In genomic region chr1:75450314-75451005, GRCm38 (mm10) we compare ENCODE assay signal across 9 mouse cellular contexts. TPM values are rescaled to one million over a fixed set of nuclear protein-coding genes. Genes with fewer than 3 reads are reported as not detected.
A peak's percentile ranks its signal among the peaks of the same experiment; 100 is the strongest.
DNase-seq lines count a peak whose midpoint lies in the region; ATAC-seq and TF ChIP-seq lines count a peak whose summit lies in the region.
"Had no signal": no experiment of that assay in that cellular context is flagged by ENCODE, and none has a peak within 500 bp of the region (broad histone marks: within the 10 kb centered on the region; RNA-seq: fewer than 3 reads in every experiment).

Gene Asic4, plus strand, starts transcription at chr1:75450436.

- no peak for DNase-seq in heart, embryonic 10.5 days (ENCODE audit: low spot score)
- DNase-seq in heart, adult 8-10 months (ENCODE audit: low spot score) = no peak
- DNase-seq in frontal cortex, postnatal 25 days (ENCODE audit: low spot score in 2 of 2) = no peak
- DNase-seq in urinary bladder, adult 18-20 months (ENCODE audit: low spot score in 2 of 2) = no peak

- 0 out of 2 replicates have a peak, but pooled peaks have one; percentile 4 for ATAC-seq in forebrain, embryonic 15.5 days (replicated peaks)
- ATAC-seq in liver, embryonic 12.5 days = peak; percentile 61
- no peak for ATAC-seq in stomach, embryonic 15.5 days (ENCODE audit: insufficient read depth, low FRiP score, low read depth)

- H3K9me3 ChIP-seq in heart, embryonic 10.5 days = no peaks in the 10 kb centered on the region
- H3K9me3 ChIP-seq in ES-Bruce4 (replicated peaks; ENCODE audit: control insufficient read depth, insufficient read depth, low read length, poor library complexity, severe bottlenecking) = no peaks in the 10 kb centered on the region
- no peaks in the 10 kb centered on the region for H3K9me3 ChIP-seq in forebrain, embryonic 15.5 days
- H3K9me3 ChIP-seq in liver, embryonic 12.5 days (replicated peaks) = no peaks in the 10 kb centered on the region
- H3K9me3 ChIP-seq in stomach, embryonic 15.5 days = no peaks in the 10 kb centered on the region

- no peaks in the 10 kb centered on the region for H3K36me3 ChIP-seq in heart, embryonic 10.5 days
- no peaks in the 10 kb centered on the region for H3K36me3 ChIP-seq in ES-Bruce4 (ENCODE audit: control insufficient read depth, insufficient read depth, low read length, poor library complexity, severe bottlenecking)
- H3K36me3 ChIP-seq in forebrain, embryonic 15.5 days = no peaks in the 10 kb centered on the region
- H3K36me3 ChIP-seq in liver, embryonic 12.5 days = no peaks in the 10 kb centered on the region
- H3K36me3 ChIP-seq in stomach, embryonic 15.5 days = no peaks in the 10 kb centered on the region

- TF ChIP-seq POLR2A in ES-Bruce4 (IDR thresholded peaks at IDR 0.05; ENCODE audit: insufficient read depth, low read length) = no peak

- peak within 1 kb of the TSS; percentile 50 for H3K4me2 ChIP-seq in forebrain, embryonic 15.5 days (replicated peaks)
- H3K4me2 ChIP-seq in liver, embryonic 12.5 days = peak within 1 kb of the TSS; percentile 63
- H3K4me2 ChIP-seq in stomach, embryonic 15.5 days = peak within 1 kb of the TSS; percentile 48

- H3K4me1 ChIP-seq in heart, embryonic 10.5 days = peaks cover 79% of the 10 kb centered on the region
- H3K4me1 ChIP-seq in ES-Bruce4 (ENCODE audit: control insufficient read depth, insufficient read depth, low read length) = peaks cover 2% of the 10 kb centered on the region
- H3K4me1 ChIP-seq in forebrain, embryonic 15.5 days = peaks cover 54% of the 10 kb centered on the region
- peaks cover 68% of the 10 kb centered on the region for H3K4me1 ChIP-seq in liver, embryonic 12.5 days
- peaks cover 58% of the 10 kb centered on the region for H3K4me1 ChIP-seq in stomach, embryonic 15.5 days

- peak within 1 kb of the TSS; percentile 60 for H3K4me3 ChIP-seq in heart, embryonic 10.5 days
- peak within 1 kb of the TSS; percentile 36 for H3K4me3 ChIP-seq in ES-Bruce4 (ENCODE audit: low read depth, low read length)
- H3K4me3 ChIP-seq in forebrain, embryonic 15.5 days = peak within 1 kb of the TSS; percentile 29
- peak within 1 kb of the TSS; percentile 37 for H3K4me3 ChIP-seq in liver, embryonic 12.5 days
- H3K4me3 ChIP-seq in stomach, embryonic 15.5 days (replicated peaks) = peak within 1 kb of the TSS; percentile 25

- peak within 1 kb of the TSS; percentile 70 for H3K27ac ChIP-seq in heart, embryonic 10.5 days
- no peak within 1 kb of the TSS for H3K27ac ChIP-seq in ES-Bruce4 (ENCODE audit: insufficient read depth, low read length)
- no peak within 1 kb of the TSS for H3K27ac ChIP-seq in forebrain, embryonic 15.5 days (replicated peaks)
- no peak within 1 kb of the TSS for H3K27ac ChIP-seq in liver, embryonic 12.5 days
- H3K27ac ChIP-seq in stomach, embryonic 15.5 days = no peak within 1 kb of the TSS

- WGBS in heart, embryonic 10.5 days = under 1% methylated on average over 35 of the region's 35 CpGs
- 1% methylated on average over 35 of the region's 35 CpGs for WGBS in forebrain, embryonic 15.5 days
- WGBS in liver, embryonic 12.5 days (ENCODE audit: insufficient replicate concordance) = 2% methylated on average over 35 of the region's 35 CpGs
- 3% methylated on average over 35 of the region's 35 CpGs for WGBS in stomach, embryonic 15.5 days

- H3K9ac ChIP-seq in ES-Bruce4 (ENCODE audit: low read depth, poor library complexity, severe bottlenecking) = no peak within 1 kb of the TSS
- peak within 1 kb of the TSS; percentile 39 for H3K9ac ChIP-seq in forebrain, embryonic 15.5 days (replicated peaks)
- no peak within 1 kb of the TSS; the same call in 1 of the 2 replicates for H3K9ac ChIP-seq in liver, embryonic 12.5 days
- H3K9ac ChIP-seq in stomach, embryonic 15.5 days = no peak within 1 kb of the TSS

- TF ChIP-seq EP300 in ES-Bruce4 (IDR thresholded peaks at IDR 0.05; ENCODE audit: insufficient read depth, low read depth, low read length) = no peak

- TF ChIP-seq CTCF in ES-Bruce4 (IDR thresholded peaks at IDR 0.05; ENCODE audit: low read depth, low read length) = no peak

- H3K27me3 ChIP-seq in heart, embryonic 10.5 days (ENCODE audit: insufficient read depth, poor library complexity, severe bottlenecking) = peaks cover 91% of the 10 kb centered on the region
- no peaks in the 10 kb centered on the region for H3K27me3 ChIP-seq in ES-Bruce4 (ENCODE audit: control insufficient read depth, insufficient read depth, low read length, poor library complexity, severe bottlenecking)
- H3K27me3 ChIP-seq in forebrain, embryonic 15.5 days = peaks cover 43% of the 10 kb centered on the region
- peaks cover 96% of the 10 kb centered on the region for H3K27me3 ChIP-seq in liver, embryonic 12.5 days (replicated peaks)
- peaks cover 74% of the 10 kb centered on the region for H3K27me3 ChIP-seq in stomach, embryonic 15.5 days (replicated peaks)

RNA-seq across cellular contexts. Expression of gene Asic4, which starts in this region (rescaled TPM):
- polyA plus RNA-seq in heart, embryonic 10.5 days (2016; fragmentation: Nextera tagmentation; extraction: Ambion mirVana) = 0.79 and 2.3 TPM in 2 replicates
- not detected for total RNA-seq in heart, adult 8-10 months (2022)
- polyA plus RNA-seq in ES-Bruce4 (2011; ENCODE audit: insufficient read depth, insufficient read length, low read depth, missing spikeins) = not detected in 2 replicates
- 2.8 and 4.1 TPM in 2 replicates for polyA plus RNA-seq in forebrain, embryonic 15.5 days (2015; fragmentation: Nextera tagmentation; extraction: Ambion mirVana)
- polyA plus RNA-seq in liver, embryonic 12.5 days (2016; fragmentation: Nextera tagmentation; extraction: Ambion mirVana) = 0.83 and 1.3 TPM in 2 replicates
- polyA plus RNA-seq in stomach, embryonic 15.5 days (2015; fragmentation: Nextera tagmentation; extraction: Ambion mirVana) = 2.0 and 2.1 TPM in 2 replicates
- total RNA-seq: CH12.LX had no signal
